Mouse (Mus musculus): ENCODE measurements around the gene Vipas39. TPM values are rescaled to one million over a fixed set of nuclear protein-coding genes. Genes with fewer than 3 reads are reported as not detected.
A peak's percentile ranks its signal among the peaks of the same experiment; 100 is the strongest.

Vipas39 gene
- total RNA-seq, 2 experiments from 2014 or later = 60.9 to 61.7 TPM

- intact Hi-C loops (cut with DNase I) = no loop called here
- DNase-seq (ENCODE audit: extremely low spot score in 1 of 2, low spot score in 2 of 2) = no peak
Observed at GRCm38 (mm10) chr12:87274853-87275831, 9.1 kb upstream of the Vipas39 start.

GRCm38 (mm10) chr12:87267682-87268081 lies 1.6 kb upstream of the Vipas39 start:
- DNase-seq (ENCODE audit: extremely low spot score in 1 of 2, low spot score in 2 of 2) = peak; percentile 16 to 53
- intact Hi-C loops (cut with DNase I) = loop anchor here (2.0 kb wide), 1 partner anchor 67 kb away; no protein-coding TSS in a partner anchor

DNA sequence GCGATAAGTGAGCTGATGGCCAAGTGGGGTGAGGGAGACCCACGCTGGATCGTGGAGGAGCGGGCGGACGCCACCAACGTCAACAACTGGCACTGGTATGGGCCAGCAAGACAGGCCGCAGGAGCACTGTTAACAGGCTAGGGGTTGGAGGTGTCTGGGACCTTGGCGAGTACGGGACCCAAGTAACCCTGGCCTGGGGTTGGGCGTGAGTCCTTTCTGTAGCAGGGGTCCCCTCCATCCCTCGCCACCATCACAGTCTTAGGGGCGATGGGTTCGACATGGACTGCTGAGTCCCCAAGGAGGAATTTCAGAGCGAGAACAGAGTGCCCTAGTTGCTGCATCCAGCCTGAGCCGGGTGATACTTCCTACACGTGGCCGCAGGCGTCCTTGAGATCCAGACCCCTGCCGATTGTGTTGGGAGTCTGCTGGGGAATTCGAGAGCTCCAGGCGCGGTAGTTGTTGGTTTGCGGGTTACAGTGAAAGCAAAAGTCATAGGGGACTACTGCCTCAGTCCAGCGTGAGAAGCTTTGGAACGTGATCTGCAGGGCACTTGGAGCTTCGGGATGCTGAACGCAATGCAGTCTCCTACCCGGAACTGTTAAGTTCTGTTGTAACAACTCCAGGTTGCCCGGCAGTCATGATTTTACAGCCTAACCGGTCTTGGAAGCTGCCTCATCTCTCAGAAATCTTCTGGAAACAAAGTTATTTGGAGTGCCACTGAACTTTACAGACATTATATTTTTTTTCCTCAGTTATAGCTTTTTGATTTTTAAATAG lies 959 bp upstream of the Vipas39 start:
- intact Hi-C loops (cut with DNase I) = loop anchor here (2.0 kb wide), 1 partner anchor 68 kb away; no protein-coding TSS in a partner anchor
- DNase-seq (ENCODE audit: extremely low spot score in 1 of 2, low spot score in 2 of 2) = no peak

- intact Hi-C loops (cut with DNase I) = no loop called here
- no peak for DNase-seq (ENCODE audit: extremely low spot score in 1 of 2, low spot score in 2 of 2)
Observed at GRCm38 (mm10) chr12:87265444-87265843, 612 bp downstream of the Vipas39 start.

GRCm38 (mm10) chr12:87260562-87260961 lies 5.5 kb downstream of the Vipas39 start:
- intact Hi-C loops (cut with DNase I) = no loop called here
- no peak for DNase-seq (ENCODE audit: extremely low spot score in 1 of 2, low spot score in 2 of 2)

DNA sequence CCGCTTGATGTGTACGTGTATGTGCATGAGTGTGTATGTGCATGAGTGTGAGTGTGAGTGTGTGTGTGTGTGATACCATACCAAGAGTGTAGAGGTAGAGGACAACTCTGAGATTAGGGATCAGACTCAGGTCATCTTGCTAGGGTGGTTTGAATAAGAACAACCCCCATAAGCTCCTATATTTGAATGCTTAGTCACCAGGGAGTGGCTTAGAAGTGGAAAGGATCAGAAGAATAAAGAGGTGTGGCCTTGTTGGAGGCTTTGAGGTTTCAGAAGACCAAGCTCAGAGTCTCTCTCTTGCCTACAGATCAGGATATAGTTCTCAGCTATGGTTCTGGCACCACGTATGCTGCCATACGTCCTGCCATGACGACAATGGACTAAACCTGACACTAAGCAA lies 9.4 kb downstream of the Vipas39 start:
- no peak for DNase-seq (ENCODE audit: extremely low spot score in 1 of 2, low spot score in 2 of 2)
- intact Hi-C loops (cut with DNase I) = loop anchor here (10.0 kb wide), 1 partner anchor 198 kb away; no protein-coding TSS in a partner anchor

DNA sequence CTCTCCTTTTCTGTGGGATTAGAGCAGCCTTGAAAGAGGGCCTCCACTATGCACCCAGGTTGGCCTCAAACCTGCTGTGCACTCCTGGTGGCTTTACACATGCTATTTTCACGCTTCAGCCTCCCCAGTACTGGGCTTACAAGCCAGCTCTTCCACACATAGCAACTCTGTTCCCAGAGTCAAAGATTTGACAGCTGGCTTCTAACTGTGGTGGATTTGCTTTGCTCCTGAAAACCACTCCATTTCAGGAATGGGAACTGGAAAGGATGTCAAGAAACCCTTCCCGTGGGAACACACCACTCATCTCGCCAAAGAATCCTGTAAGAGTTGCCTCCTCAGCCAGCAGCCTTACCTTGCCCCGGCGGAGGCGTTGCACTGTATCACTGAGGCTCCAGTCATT lies 12.2 kb downstream of the Vipas39 start:
- intact Hi-C loops (cut with DNase I) = loop anchor here (10.0 kb wide), 1 partner anchor 201 kb away; no protein-coding TSS in a partner anchor
- no peak for DNase-seq (ENCODE audit: extremely low spot score in 1 of 2, low spot score in 2 of 2)

- intact Hi-C loops (cut with DNase I) = loop anchor here (10.0 kb wide), 1 partner anchor 205 kb away; no protein-coding TSS in a partner anchor
- DNase-seq (ENCODE audit: extremely low spot score in 1 of 2, low spot score in 2 of 2) = no peak
Observed at GRCm38 (mm10) chr12:87250161-87250560, 15.9 kb downstream of the Vipas39 start.

- intact Hi-C loops (cut with DNase I) = no loop called here
- no peak for DNase-seq (ENCODE audit: extremely low spot score in 1 of 2, low spot score in 2 of 2)
Observed at GRCm38 (mm10) chr12:87238632-87239031, 27.4 kb downstream of the Vipas39 start, which contains the start of gene Noxred1. Gene Noxred1 (minus strand): TSS chr12:87238732.

DNA sequence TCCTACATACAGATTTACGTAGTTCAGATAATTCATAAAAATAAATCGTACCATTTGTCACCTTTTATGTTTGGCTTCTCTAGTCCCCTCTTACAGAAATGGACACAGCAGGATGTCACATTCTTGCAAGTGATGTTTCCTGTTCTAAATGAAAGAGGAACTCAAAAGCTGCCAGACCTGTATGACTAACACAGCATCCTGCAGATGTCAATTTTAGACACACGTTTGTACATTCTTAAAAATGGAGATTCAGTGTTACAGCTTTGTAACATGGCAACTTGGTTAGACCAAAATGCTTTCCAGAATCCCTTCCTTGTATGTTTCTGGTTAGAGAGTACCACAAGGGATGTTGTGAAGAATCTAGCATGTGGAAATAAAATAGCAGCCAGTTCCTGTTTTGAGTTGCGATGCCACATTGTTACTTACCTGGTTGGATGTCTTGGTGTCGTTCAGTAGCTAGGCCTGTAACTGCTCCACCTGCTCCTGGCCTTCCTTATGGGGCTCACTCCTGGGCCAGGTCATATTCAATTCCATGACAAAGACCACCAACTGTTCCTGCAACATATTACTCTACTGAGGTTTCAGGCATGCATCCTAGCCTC lies 29.1 kb downstream of the Vipas39 start:
- intact Hi-C loops (cut with DNase I) = no loop called here

DNA sequence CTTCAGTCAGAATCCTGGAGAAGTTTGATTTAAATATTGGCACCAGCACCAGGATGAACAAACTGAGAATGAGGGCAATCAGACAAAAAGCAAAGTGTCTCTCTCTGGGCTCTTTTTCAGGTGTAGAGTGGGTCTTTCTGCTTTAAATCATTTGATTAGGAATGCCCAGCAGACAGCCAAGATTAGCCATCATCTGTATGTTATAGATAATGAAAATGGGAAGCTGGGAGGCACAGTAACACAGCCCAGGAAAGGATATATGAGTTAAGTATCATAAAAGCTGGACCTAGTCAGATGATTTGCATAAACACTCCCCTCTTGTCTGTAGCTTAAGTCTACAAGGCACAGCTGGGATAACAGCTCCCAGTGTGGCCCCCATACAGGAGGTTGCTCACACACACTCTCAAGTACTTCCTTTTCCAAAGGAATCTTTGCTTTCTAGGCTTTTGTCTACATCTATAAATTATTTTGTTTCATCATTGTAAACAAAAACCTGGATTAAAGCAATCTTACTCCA lies 35.6 kb downstream of the Vipas39 start:
- DNase-seq (ENCODE audit: extremely low spot score in 1 of 2, low spot score in 2 of 2) = no peak
- intact Hi-C loops (cut with DNase I) = no loop called here

More for the DNA sequence above, 29.1 kb downstream of the Vipas39 start:
- DNase-seq (ENCODE audit: extremely low spot score in 1 of 2, low spot score in 2 of 2) = no peak

DNA sequence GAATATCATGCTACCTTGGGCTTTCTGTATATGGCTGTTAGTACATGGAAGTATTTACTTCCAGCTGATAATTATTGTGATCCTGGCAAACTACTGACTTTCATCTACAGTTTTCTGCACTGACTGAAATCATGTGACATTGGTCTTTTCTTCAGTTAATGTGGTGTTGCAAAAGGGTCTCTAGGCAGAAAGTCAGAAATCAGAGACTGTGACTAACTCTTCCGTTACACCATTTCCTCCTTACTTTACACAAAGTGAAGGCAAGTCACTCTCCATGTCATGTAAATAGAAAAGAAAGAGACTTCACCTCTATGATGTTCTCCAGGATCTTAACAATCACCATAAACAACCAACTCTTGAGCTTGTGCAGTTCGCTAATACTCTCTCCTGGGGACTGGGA lies 36.4 kb downstream of the Vipas39 start:
- DNase-seq (ENCODE audit: extremely low spot score in 1 of 2, low spot score in 2 of 2) = no peak
- intact Hi-C loops (cut with DNase I) = no loop called here

DNA sequence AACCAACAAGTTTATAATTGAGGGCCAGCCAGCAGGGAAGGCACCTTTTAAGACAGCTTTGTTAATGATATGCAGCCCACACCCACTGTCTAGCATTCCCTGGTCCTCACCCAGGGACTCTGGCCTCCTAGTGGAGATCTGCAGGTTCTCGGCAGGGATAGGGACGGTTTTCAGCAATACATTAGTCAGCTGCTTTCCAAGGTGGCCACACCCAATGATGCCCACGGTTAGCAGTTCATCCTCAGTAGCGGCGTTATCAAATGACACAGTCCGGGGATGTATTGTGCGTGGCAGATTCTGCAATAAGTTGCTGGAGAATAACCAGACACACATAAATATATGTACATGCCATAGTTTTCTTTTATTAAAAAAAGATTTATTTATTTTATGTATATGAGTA lies 39.3 kb downstream of the Vipas39 start:
- intact Hi-C loops (cut with DNase I) = no loop called here

DNA sequence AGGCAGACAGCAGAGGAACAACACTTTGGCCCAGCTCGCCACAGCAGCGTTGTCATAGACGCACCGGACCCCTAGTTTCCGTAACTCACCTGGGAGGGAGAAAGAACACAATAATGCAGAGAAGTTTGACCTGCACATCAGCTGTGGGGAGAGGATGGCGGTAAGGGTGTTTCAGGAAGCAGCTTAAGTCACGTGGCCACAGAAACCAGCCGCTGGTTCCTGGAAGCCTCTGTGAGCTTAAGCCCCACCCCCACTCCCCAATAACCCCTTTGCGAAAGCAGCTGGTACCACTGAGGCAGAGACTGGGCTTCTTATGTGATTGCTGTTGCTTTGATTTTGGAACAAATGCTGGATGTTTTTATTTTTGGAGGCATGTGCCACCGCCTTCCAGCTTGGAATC lies 41.1 kb downstream of the Vipas39 start:
- no peak for DNase-seq (ENCODE audit: extremely low spot score in 1 of 2, low spot score in 2 of 2)
- intact Hi-C loops (cut with DNase I) = no loop called here

More for the DNA sequence above, 39.3 kb downstream of the Vipas39 start:
- no peak for DNase-seq (ENCODE audit: extremely low spot score in 1 of 2, low spot score in 2 of 2)

DNA sequence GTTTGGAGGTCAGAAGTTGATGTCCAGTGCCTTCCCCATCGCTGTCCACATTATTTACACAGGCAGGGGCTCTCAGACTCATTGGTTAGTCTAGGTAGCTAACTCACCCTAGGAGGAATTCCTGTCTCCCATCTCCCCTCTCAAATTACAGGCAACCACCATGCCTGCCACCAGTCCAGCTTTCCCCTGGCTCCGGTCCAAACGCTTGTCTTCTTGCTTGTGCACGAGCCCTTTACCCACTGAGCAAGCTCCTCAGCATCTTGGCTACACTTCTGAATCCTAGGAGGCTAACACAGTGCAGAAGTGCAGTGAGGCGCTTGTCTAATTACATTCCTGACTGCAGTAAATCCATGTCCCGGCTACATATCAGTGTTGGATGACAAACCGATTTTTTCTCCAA lies 46.7 kb downstream of the Vipas39 start:
- intact Hi-C loops (cut with DNase I) = no loop called here
- peak in 1 of 2 experiments; percentile 47 for DNase-seq (ENCODE audit: extremely low spot score in 1 of 2, low spot score in 2 of 2)

GRCm38 (mm10) chr12:87217596-87217995 lies 48.5 kb downstream of the Vipas39 start:
- intact Hi-C loops (cut with DNase I) = no loop called here
- DNase-seq (ENCODE audit: extremely low spot score in 1 of 2, low spot score in 2 of 2) = no peak

GRCm38 (mm10) chr12:87216053-87216452 lies 50.0 kb downstream of the Vipas39 start:
- intact Hi-C loops (cut with DNase I) = no loop called here
- DNase-seq (ENCODE audit: extremely low spot score in 1 of 2, low spot score in 2 of 2) = no peak

GRCm38 (mm10) chr12:87212844-87213606 lies 53.0 kb downstream of the Vipas39 start:
- DNase-seq (ENCODE audit: extremely low spot score in 1 of 2, low spot score in 2 of 2) = no peak
- intact Hi-C loops (cut with DNase I) = no loop called here

All from left cerebral cortex, postnatal 10 days (tissue).